Mouse (Mus musculus) liver, adult (tissue): ENCODE measurements around the gene Tmem56.

Source experiments
- GATA4 ChIP-seq: IDR thresholded peaks from 2 replicates; pipeline ENCODE4 v1.6.1; 2014; ENCODE audit warnings: mild to moderate bottlenecking, low read length; ENCODE audit not compliant: insufficient replicate concordance

Tmem56 gene

GRCm38 (mm10) chr3:121169092-121169942 is 113.6 kb downstream of the Tmem56 start:
- no peak for TF ChIP-seq GATA4

- no peak for TF ChIP-seq GATA4
Measured at GRCm38 (mm10) chr3:121168581-121168980, 114.3 kb downstream of the Tmem56 start.

DNA sequence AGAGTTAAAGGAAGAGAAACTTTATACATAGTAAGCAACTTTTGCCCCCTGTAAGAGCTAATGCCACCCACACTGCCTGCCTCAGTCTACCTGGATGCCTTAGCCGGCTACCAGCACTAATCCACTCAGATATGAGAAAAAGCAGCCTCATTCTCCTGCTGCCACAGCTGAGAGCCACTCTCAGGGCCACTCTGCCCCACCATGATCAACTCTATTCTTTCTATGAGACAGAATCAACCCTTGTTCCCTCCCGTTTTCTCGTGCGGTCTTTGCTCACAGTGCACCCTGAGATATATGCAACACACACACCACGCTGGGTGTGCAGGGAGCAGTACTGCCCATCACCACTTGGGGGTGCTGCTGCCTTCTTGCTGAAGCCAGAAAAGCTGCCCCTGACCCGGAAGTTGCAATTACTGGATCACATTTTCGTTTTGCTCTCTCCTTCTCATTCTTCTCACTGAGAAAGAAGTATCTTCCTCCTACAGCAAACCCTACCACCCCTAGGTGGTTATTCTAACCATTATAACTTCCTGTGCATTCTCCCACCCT is 119.6 kb downstream of the Tmem56 start:
- no peak for TF ChIP-seq GATA4

DNA sequence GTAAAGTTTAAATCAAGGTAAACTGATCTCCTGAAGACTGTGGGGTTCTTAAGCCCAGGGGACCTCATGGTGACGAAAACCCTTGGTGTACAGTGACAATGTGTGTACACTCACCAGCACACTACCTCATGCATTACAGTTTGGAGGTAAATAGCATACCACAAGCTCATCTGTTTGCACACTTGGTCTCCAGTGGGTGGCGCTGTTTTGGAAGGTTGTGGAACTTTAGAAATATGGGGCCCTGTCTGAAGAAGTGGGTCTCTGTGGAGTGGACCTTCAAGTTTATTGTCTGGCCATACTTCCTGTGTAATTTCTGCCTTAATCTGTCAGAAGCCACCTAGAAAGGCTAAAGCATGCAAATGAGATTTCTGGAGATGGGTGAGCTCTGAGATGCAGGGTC is 121.2 kb downstream of the Tmem56 start:
- no peak for TF ChIP-seq GATA4

DNA sequence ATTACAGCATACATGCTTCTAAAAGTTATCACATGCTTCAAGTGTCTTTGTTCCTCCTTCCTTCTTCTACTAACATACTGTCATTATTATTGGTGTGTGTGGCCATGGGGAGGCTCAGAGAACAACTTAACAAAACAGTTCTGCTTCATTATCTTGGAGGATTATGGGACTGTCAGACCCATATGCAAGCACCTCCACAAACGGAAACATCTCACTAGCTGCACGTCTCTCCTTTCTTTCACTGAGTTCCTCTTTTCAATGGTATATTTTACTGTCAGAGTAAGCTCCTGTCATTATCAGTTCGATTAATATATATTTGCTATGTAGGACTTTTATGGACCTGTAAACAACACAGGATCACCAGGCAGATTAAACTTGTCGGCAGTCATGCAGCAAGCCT is 122.5 kb downstream of the Tmem56 start:
- TF ChIP-seq GATA4, result no peak

DNA sequence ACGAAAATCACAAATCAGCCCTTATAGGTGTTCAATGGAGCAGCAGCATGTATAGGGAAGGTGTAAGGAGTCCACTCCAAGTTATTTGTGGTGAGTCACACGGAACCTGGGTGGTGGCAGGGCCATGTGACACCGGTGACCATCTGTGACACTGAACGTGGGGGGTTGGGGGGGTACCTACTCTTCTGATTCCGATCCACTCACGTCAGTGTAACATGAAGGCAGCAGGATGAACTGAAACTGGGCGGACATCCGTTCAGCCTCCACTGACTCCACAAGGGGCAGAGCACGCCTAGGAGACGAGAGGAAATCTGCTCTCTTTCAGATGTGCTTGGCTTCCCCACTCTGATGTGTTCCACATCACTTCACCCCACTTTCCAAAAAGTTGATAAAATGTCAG is 123.3 kb downstream of the Tmem56 start:
- TF ChIP-seq GATA4, result no peak

GRCm38 (mm10) chr3:121158901-121159351 is 124.0 kb downstream of the Tmem56 start:
- no peak for TF ChIP-seq GATA4

GRCm38 (mm10) chr3:121157546-121158330 is 125.2 kb downstream of the Tmem56 start:
- no peak for TF ChIP-seq GATA4

DNA sequence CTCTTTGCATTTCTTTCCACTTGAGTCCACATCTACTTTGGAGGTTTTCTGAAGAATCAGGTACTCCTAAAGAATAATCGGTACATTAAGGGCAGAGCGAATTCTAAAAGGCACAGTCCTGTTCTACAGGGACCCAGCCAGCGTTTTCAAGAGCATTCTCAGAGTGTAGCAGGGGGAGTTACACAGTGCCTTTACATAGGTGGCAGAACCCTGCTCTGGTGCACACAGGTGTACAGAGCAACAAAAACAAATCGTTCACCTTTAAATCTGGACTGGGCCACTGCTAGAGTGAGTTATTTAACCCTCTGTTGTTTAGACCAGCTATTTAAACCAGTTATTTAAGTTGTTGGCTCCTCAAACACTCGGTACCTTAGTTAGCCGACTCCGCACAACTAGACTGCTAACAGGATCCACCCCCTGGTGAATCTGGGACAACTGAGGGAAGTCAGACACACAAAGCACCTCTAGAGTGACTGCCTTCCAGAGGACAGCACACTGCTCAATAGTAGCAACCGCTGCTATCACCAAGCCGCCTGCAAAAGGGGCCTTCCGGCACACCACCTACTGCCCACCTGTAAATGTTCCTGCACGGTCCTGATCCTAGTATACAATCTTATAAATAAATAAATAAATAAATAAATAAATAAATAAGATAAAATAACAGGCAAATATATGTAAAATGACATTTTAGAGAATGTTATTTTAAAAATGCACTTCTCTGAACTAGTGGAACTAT is 126.3 kb downstream of the Tmem56 start:
- no peak for TF ChIP-seq GATA4

GRCm38 (mm10) chr3:121156043-121156442 is 126.9 kb downstream of the Tmem56 start:
- TF ChIP-seq GATA4, result no peak
